In the genomic region with DNA sequence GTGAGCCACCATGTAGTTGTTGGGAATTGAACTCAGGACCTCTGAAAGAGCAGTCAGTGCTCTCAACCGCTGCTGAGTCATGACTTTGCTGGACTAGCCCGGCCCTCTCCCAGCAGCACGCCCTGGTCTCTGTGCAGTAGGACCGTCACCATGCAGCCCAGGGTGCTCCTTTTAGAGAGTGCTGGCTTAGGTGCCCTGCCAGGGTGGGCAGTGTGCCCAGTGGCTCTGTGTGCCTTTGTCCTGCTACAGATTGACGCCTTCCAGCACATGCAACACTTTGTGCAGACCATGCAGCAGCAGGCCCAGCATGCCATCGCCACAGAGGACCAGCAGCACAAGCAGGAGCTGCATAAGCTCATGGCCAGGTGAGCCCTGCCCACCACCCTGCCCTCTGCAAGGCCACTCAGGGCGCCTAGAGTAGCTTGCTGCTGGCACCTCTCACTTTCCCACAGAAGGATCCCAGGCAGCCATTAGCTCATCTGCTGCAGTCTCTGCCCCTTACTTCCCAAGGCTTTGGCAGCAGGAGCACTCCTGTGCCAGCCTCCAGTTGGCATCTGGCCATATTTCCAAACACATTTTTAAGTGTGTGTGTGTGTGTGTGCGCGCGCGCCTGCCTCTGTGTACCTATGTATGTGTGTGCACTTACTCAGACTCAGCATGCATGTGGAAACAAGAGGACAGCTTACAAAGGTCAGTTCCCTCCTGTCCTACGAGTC, we compare ENCODE assay signal across 7 mouse cellular contexts. TPM values are rescaled to one million over a fixed set of nuclear protein-coding genes. Genes with fewer than 3 reads are reported as not detected.
DNase-seq lines count a peak whose midpoint lies in the region; ATAC-seq and TF ChIP-seq lines count a peak whose summit lies in the region.

No protein-coding gene starts in this region.

- peaks cover 92% of the 10 kb centered on the region for H3K36me3 ChIP-seq in heart, embryonic 12.5 days
- H3K36me3 ChIP-seq in stomach, postnatal 0 days (ENCODE audit: control insufficient read depth, insufficient read depth, low read length) = peaks cover 58% of the 10 kb centered on the region

- no peak overlapping the region for H3K27ac ChIP-seq in heart, embryonic 12.5 days (ENCODE audit: poor library complexity, severe bottlenecking)
- H3K27ac ChIP-seq in stomach, postnatal 0 days (replicated peaks) = no peak overlapping the region

- H3K9ac ChIP-seq in heart, embryonic 12.5 days = no peak overlapping the region
- no peak overlapping the region for H3K9ac ChIP-seq in stomach, postnatal 0 days (ENCODE audit: low read length)

- no peak overlapping the region for H3K4me3 ChIP-seq in heart, embryonic 12.5 days
- no peak overlapping the region for H3K4me3 ChIP-seq in stomach, postnatal 0 days (ENCODE audit: low read depth, low read length)

- H3K27me3 ChIP-seq in heart, embryonic 12.5 days (replicated peaks) = no peaks in the 10 kb centered on the region
- no peaks in the 10 kb centered on the region for H3K27me3 ChIP-seq in stomach, postnatal 0 days (ENCODE audit: control insufficient read depth, insufficient read depth, low read length)

- peak; percentile 39 for DNase-seq in heart, adult 8-10 months (ENCODE audit: low spot score)
- DNase-seq in ovary, postnatal 36 days (ENCODE audit: low spot score) = peak; percentile 28
- no peak for DNase-seq in ovary, adult 18-20 months (ENCODE audit: low spot score)
- DNase-seq in cerebellum, postnatal 25 days = peak; percentile 64 to 76
- no peak for DNase-seq in stomach, postnatal 0 days (ENCODE audit: low spot score)
- no peak for DNase-seq in embryo, embryonic 11 days

- no peaks in the 10 kb centered on the region for H3K9me3 ChIP-seq in heart, embryonic 12.5 days (replicated peaks)
- no peaks in the 10 kb centered on the region for H3K9me3 ChIP-seq in stomach, postnatal 0 days (ENCODE audit: control insufficient read depth, low read length)

- no peak overlapping the region for H3K4me2 ChIP-seq in heart, embryonic 12.5 days
- no peak overlapping the region for H3K4me2 ChIP-seq in stomach, postnatal 0 days (replicated peaks; ENCODE audit: low read depth)

- H3K4me1 ChIP-seq in heart, embryonic 12.5 days (replicated peaks) = no peaks in the 10 kb centered on the region
- no peaks in the 10 kb centered on the region for H3K4me1 ChIP-seq in stomach, postnatal 0 days (replicated peaks; ENCODE audit: control insufficient read depth, insufficient read depth)

- no peak for TF ChIP-seq EP300 in stomach, postnatal 0 days (optimal IDR thresholded peaks at IDR 0.05)

- no peak for TF ChIP-seq CTCF in stomach, postnatal 0 days (IDR thresholded peaks at IDR 0.05; ENCODE audit: low read depth)

- WGBS in heart, embryonic 12.5 days = 89% methylated on average over 12 of the region's 12 CpGs
- 81% methylated on average over 12 of the region's 12 CpGs for WGBS in stomach, postnatal 0 days

- ATAC-seq in heart, embryonic 12.5 days (ENCODE audit: insufficient number of reproducible peaks, low FRiP score) = no peak
- peak; percentile 47; the same call in 1 of the 2 replicates for ATAC-seq in stomach, postnatal 0 days (ENCODE audit: low FRiP score, low TSS enrichment)

RNA-seq across cellular contexts. Expression of a gene that starts 24.5 kb away (rescaled TPM):
- 10 to 100 TPM; 31.6 to 40.9 (median 35.7) TPM for total RNA-seq in heart, adult 8-10 months (2022)
- 71.3 TPM in 2 replicates for polyA plus RNA-seq in heart, embryonic 12.5 days (2016; fragmentation: Nextera tagmentation; extraction: Ambion mirVana)
- polyA plus RNA-seq in stomach, postnatal 0 days (2015; fragmentation: Nextera tagmentation; extraction: Ambion mirVana) = 30.0 and 35.2 TPM in 2 replicates

RNA-seq across cellular contexts. Expression of a gene that starts 33.5 kb away (rescaled TPM):
- 1 to 10 TPM in 2 of 4 experiments, under 1 TPM in 2; 0.72 to 1.8 (median 1.3) TPM for total RNA-seq in heart, adult 8-10 months (2022)
- 5.0 and 5.8 TPM in 2 replicates for polyA plus RNA-seq in heart, embryonic 12.5 days (2016; fragmentation: Nextera tagmentation; extraction: Ambion mirVana)
- 1.2 and 1.3 TPM in 2 replicates for polyA plus RNA-seq in stomach, postnatal 0 days (2015; fragmentation: Nextera tagmentation; extraction: Ambion mirVana)

RNA-seq across cellular contexts. Expression of a gene that starts 57.5 kb away (rescaled TPM):
- 10 to 100 TPM; 16.1 to 19.6 (median 17.7) TPM for total RNA-seq in heart, adult 8-10 months (2022)
- polyA plus RNA-seq in heart, embryonic 12.5 days (2016; fragmentation: Nextera tagmentation; extraction: Ambion mirVana) = 129 and 135 TPM in 2 replicates
- polyA plus RNA-seq in stomach, postnatal 0 days (2015; fragmentation: Nextera tagmentation; extraction: Ambion mirVana) = 109 and 113 TPM in 2 replicates

Comparison
In these comparisons a context has a peak if more than half of its experiments do, and no peak if none do; other contexts are left out.
1. DNase-seq: peak in heart, adult 8-10 months (single experiment), ovary, postnatal 36 days (single experiment) and cerebellum, postnatal 25 days (2 of 2); none in ovary, adult 18-20 months (single experiment), stomach, postnatal 0 days (single experiment) and embryo, embryonic 11 days (single experiment).